Mouse (Mus musculus) E14TG2a.4 (cell line): Measurements from ENCODE around the gene Mum1l1.
"Not testable (repeated sequence)": the region's sequence is repeated elsewhere in the genome, so short reads cannot be mapped to it uniquely, and the experiment has no call there.

Experiments used
- H3K27me3 ChIP-seq: 2 replicates; pipeline ENCODE4 v1.6.1; 2014; ENCODE audit warnings: low read length, control low read depth; ENCODE audit not compliant: insufficient read depth
- H3K36me3 ChIP-seq: 2 replicates; pipeline ENCODE4 v1.6.1; 2014; ENCODE audit warnings: low read length, control low read depth; ENCODE audit not compliant: insufficient read depth
- H3K4me1 ChIP-seq: replicated peaks from 2 replicates; pipeline ENCODE4 v1.6.1; 2014; ENCODE audit warnings: low read depth, low read length, control low read depth
- H3K4me3 ChIP-seq: replicated peaks from 2 replicates; pipeline ENCODE4 v1.5.1; 2014; ENCODE audit warnings: mild to moderate bottlenecking, low read length
- H3K9me3 ChIP-seq: 2 replicates; pipeline ENCODE4 v1.6.1; 2014; ENCODE audit warnings: low read length, control low read depth
- CTCF ChIP-seq: conservative IDR thresholded peaks from 2 replicates; pipeline ENCODE4 v1.5.1; 2014; ENCODE audit warnings: low read length
- NANOG ChIP-seq: IDR thresholded peaks from 2 replicates; pipeline ENCODE4 v1.6.1; 2014; ENCODE audit warnings: borderline replicate concordance, low read length, mixed read lengths
- POU5F1 ChIP-seq: IDR thresholded peaks from 2 replicates; pipeline ENCODE4 v1.6.1; 2014; ENCODE audit warnings: low read length, borderline replicate concordance

Gene Mum1l1

GRCm38 (mm10) chrX:139209829-139210225 is at the start of gene Mum1l1:
Gene Mum1l1, plus strand, starts transcription at chrX:139210042.
- Histone ChIP-seq H3K27me3 (no peaks in the 10 kb centered on the region; the same call in 1 of the 2 replicates), H3K4me1 (no peaks in the 10 kb centered on the region), H3K36me3 (no peaks in the 10 kb centered on the region), H3K9me3 (no peaks in the 10 kb centered on the region), H3K4me3 (peak within 1 kb of the TSS; percentile 73)
- TF ChIP-seq NANOG (no peak), CTCF (no peak), POU5F1 (no peak)

DNA sequence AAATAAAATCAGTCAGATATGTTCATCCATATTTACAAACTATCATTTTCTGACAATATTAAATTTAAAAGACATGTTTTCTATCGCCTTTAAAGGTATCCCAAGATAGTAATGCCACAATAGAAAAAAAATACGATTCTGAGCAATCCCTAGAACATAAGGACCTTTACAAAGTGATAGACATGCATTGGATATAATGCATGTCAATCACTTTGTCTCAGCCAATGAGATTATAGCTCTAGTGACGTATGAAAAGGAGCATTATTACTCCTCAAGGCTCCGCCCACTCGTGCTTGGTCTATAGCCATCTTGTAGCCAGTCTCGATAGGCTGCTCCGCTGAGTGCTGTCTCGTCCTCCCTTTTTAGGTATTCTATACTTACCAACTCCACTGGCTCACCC is 30.9 kb upstream of the Mum1l1 start, which contains the start of gene 4933428M09Rik:
4933428M09Rik (plus strand) TSS at position 301 of the 400 bp plus-strand sequence.
- Histone ChIP-seq H3K27me3 (no peaks in the 10 kb centered on the region), H3K4me1 (no peaks in the 10 kb centered on the region), H3K9me3 (no peaks in the 10 kb centered on the region), H3K4me3 (no peak within 1 kb of the TSS), H3K36me3 (no peaks in the 10 kb centered on the region)
- TF ChIP-seq POU5F1 (no peak), CTCF (no peak), NANOG (no peak)

DNA sequence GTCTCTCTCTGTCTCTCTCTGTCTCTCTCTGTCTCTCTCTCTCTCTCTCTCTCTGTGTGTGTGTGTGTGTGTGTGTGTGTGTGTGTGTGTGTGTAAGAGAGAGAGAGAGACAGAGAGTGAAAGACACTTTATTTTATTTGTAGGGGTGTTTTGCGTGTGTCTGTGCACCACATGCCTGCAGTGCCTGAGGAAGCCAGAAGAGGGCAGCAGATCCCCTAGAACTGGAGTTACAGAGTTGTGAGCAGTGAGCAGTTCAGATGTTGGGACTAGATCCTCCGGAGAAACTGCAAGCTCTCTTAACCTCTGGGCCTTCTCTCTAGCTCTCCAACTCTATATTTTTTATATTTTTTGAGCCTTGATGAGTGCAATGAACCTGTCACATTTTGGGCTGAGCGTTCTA is 18.3 kb upstream of the Mum1l1 start:
- H3K9me3 ChIP-seq, H3K36me3 ChIP-seq, H3K27me3 ChIP-seq, H3K4me3 ChIP-seq, H3K4me1 ChIP-seq: not testable (repeated sequence)
- TF ChIP-seq CTCF = peak; percentile 37

- H3K4me3 ChIP-seq = no peak overlapping the region
- H3K27me3 ChIP-seq = no peaks in the 10 kb centered on the region
- no peaks in the 10 kb centered on the region for H3K9me3 ChIP-seq
- no peaks in the 10 kb centered on the region for H3K36me3 ChIP-seq
- TF ChIP-seq CTCF (no peak), POU5F1 (no peak), NANOG (no peak)
- no peaks in the 10 kb centered on the region for H3K4me1 ChIP-seq
These were observed 15.1 kb upstream of the Mum1l1 start for GRCm38 (mm10) chrX:139194572-139195279.

GRCm38 (mm10) chrX:139209191-139209828 is 532 bp upstream of the Mum1l1 start:
- H3K27me3 ChIP-seq, H3K4me3 ChIP-seq, H3K4me1 ChIP-seq, H3K36me3 ChIP-seq, H3K9me3 ChIP-seq: not testable (repeated sequence)

DNA sequence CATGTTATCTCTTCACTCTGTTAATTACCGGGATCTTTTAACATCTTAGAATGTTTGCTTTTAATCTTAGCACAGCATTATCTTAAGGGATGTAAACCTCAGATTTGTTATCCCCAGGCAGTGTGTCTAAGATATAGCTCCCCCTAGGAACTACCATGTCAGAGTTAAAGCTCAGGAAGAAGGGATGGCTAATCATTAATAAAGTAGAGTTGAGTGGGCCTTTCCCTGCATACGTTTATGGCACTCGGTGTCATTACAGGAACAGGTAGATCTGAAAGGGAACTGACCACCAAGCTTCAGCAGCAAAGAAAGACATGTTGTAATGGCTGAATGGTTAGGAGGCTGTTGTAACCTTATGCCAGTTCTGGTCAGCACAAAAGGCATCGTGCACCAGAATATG is 4.9 kb downstream of the Mum1l1 start:
- Histone ChIP-seq H3K36me3 (no peaks in the 10 kb centered on the region), H3K9me3 (no peaks in the 10 kb centered on the region), H3K4me3 (no peak overlapping the region), H3K4me1 (no peaks in the 10 kb centered on the region), H3K27me3 (no peaks in the 10 kb centered on the region; the same call in 1 of the 2 replicates)
- TF ChIP-seq POU5F1 (no peak), NANOG (no peak), CTCF (no peak)

- TF ChIP-seq NANOG = no peak
- TF ChIP-seq POU5F1 = no peak
- no peak for TF ChIP-seq CTCF
- Histone ChIP-seq H3K27me3 (no peaks in the 10 kb centered on the region), H3K36me3 (no peaks in the 10 kb centered on the region), H3K4me1 (no peaks in the 10 kb centered on the region), H3K4me3 (no peak overlapping the region), H3K9me3 (no peaks in the 10 kb centered on the region)
These were observed 6.6 kb downstream of the Mum1l1 start for GRCm38 (mm10) chrX:139216409-139216808.

DNA sequence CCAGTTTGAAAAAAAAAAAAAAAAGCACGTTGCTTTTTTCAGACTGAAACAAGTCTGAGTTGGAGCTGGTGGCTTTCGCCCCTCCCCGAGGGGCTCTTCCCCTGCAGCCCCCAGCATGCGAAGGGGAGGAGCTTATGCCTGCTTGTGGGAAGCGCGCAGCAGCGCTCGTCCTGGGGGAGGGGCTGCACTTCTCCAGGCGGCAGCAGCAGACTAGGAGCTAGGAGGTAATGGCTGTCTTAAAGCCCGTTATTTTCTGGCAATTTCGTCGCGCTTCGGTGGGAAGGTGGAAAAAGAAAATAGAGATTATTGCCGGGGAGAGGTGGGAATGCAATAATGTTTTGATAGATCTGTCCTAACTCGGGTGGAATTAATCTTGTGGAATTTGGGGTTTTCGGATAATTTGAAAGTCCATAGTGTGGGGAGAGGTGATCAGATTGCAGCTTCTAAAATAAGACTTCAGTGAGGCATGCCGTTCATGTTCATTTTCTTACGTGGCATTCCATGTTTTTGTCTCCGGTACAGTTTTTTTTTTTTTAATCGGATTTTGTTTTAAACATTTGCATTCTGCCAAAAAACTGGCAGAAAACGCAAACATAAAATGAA is 7.2 kb downstream of the Mum1l1 start:
- peak overlapping the region; percentile 37; the same call in 1 of the 2 replicates for H3K4me3 ChIP-seq
- no peaks in the 10 kb centered on the region for H3K27me3 ChIP-seq
- TF ChIP-seq CTCF = no peak
- TF ChIP-seq POU5F1 = no peak
- TF ChIP-seq NANOG = no peak

More for the DNA sequence above, 7.2 kb downstream of the Mum1l1 start:
- no peaks in the 10 kb centered on the region for H3K4me1 ChIP-seq
- no peaks in the 10 kb centered on the region for H3K36me3 ChIP-seq
- no peaks in the 10 kb centered on the region for H3K9me3 ChIP-seq
